ENCODE assay signal across 17 mouse cellular contexts in genomic region chr14:24498561-24499255, GRCm38 (mm10). TPM values are rescaled to one million over a fixed set of nuclear protein-coding genes. Genes with fewer than 3 reads are reported as not detected.
DNase-seq lines count a peak whose midpoint lies in the region; ATAC-seq and TF ChIP-seq lines count a peak whose summit lies in the region.
"Had no signal": no experiment of that assay in that cellular context is flagged by ENCODE, and none has a peak within 500 bp of the region (broad histone marks: within the 10 kb centered on the region; RNA-seq: fewer than 3 reads in every experiment).

No protein-coding gene starts in this region.

- H3K27ac ChIP-seq in intestine, embryonic 15.5 days, result 0 out of 2 replicates have a peak overlapping the region, but pooled peaks have one; percentile 2
- H3K27ac ChIP-seq in intestine, embryonic 16.5 days (ENCODE audit: low read length), result no peak overlapping the region
- peak overlapping the region; percentile 78 for H3K27ac ChIP-seq in ES-Bruce4 (ENCODE audit: insufficient read depth, low read length)
- no peak overlapping the region for H3K27ac ChIP-seq in kidney, embryonic 14.5 days (ENCODE audit: low read depth, low read length)

- ATAC-seq in intestine, embryonic 15.5 days, result no peak
- ATAC-seq in intestine, embryonic 16.5 days, result no peak
- no peak for ATAC-seq in kidney, embryonic 14.5 days (ENCODE audit: low FRiP score, low TSS enrichment)
- ATAC-seq: activated CD4-positive, CD25-positive, alpha-beta regulatory T cell, adult 4 months had no signal

- TF ChIP-seq EP300 in ES-Bruce4 (IDR thresholded peaks at IDR 0.05; ENCODE audit: insufficient read depth, low read depth, low read length), result no peak

- TF ChIP-seq POLR2A in ES-Bruce4 (IDR thresholded peaks at IDR 0.05; ENCODE audit: insufficient read depth, low read length), result no peak

- no peak for TF ChIP-seq CTCF in ES-Bruce4 (IDR thresholded peaks at IDR 0.05; ENCODE audit: low read depth, low read length)

- peaks cover 45% of the 10 kb centered on the region for H3K36me3 ChIP-seq in intestine, embryonic 15.5 days
- H3K36me3 ChIP-seq in intestine, embryonic 16.5 days (ENCODE audit: control insufficient read depth, insufficient read depth, low read length), result peaks cover 23% of the 10 kb centered on the region
- peaks cover 73% of the 10 kb centered on the region for H3K36me3 ChIP-seq in ES-Bruce4 (ENCODE audit: control insufficient read depth, insufficient read depth, low read length, poor library complexity, severe bottlenecking)
- peaks cover 61% of the 10 kb centered on the region for H3K36me3 ChIP-seq in kidney, embryonic 14.5 days (ENCODE audit: control insufficient read depth, insufficient read depth, low read length)

- no peak overlapping the region for H3K4me2 ChIP-seq in intestine, embryonic 15.5 days (replicated peaks)
- no peak overlapping the region for H3K4me2 ChIP-seq in intestine, embryonic 16.5 days (ENCODE audit: low read depth, low read length)
- no peak overlapping the region for H3K4me2 ChIP-seq in kidney, embryonic 14.5 days (replicated peaks; ENCODE audit: low read depth, low read length)
- H3K4me2 ChIP-seq: limb, embryonic 13.5 days had no signal

- H3K4me1 ChIP-seq in intestine, embryonic 15.5 days (replicated peaks), result peaks cover 14% of the 10 kb centered on the region
- H3K4me1 ChIP-seq in intestine, embryonic 16.5 days (ENCODE audit: control insufficient read depth, insufficient read depth, low read length), result peaks cover 10% of the 10 kb centered on the region
- no peaks in the 10 kb centered on the region for H3K4me1 ChIP-seq in ES-Bruce4 (ENCODE audit: control insufficient read depth, insufficient read depth, low read length)
- peaks cover 14% of the 10 kb centered on the region for H3K4me1 ChIP-seq in kidney, embryonic 14.5 days (ENCODE audit: control insufficient read depth, insufficient read depth, low read length)

- DNase-seq in cerebellum, adult 11-12 months, result peak; percentile 48
- DNase-seq in cerebellum, postnatal 36 days, result no peak
- DNase-seq in adrenal gland, postnatal 36 days, result peak; percentile 57 to 60
- no peak for DNase-seq in liver
- DNase-seq: B cell, adult 2 months; embryo, embryonic 11 days; heart, adult 18-20 months; kidney, postnatal 25 days; layer of hippocampus, postnatal 36 days; lung, adult 18-20 months; right cerebral cortex, postnatal 25 days had no signal

- no peaks in the 10 kb centered on the region for H3K27me3 ChIP-seq in intestine, embryonic 15.5 days (replicated peaks)
- no peaks in the 10 kb centered on the region for H3K27me3 ChIP-seq in intestine, embryonic 16.5 days (replicated peaks; ENCODE audit: control insufficient read depth, insufficient read depth, low read length)
- no peaks in the 10 kb centered on the region for H3K27me3 ChIP-seq in ES-Bruce4 (ENCODE audit: control insufficient read depth, insufficient read depth, low read length, poor library complexity, severe bottlenecking)
- no peaks in the 10 kb centered on the region for H3K27me3 ChIP-seq in kidney, embryonic 14.5 days (ENCODE audit: control insufficient read depth, insufficient read depth, low read length)
- H3K27me3 ChIP-seq: limb, embryonic 13.5 days had no signal

- no peak overlapping the region for H3K4me3 ChIP-seq in intestine, embryonic 15.5 days (replicated peaks)
- no peak overlapping the region for H3K4me3 ChIP-seq in intestine, embryonic 16.5 days (ENCODE audit: low read length)
- no peak overlapping the region for H3K4me3 ChIP-seq in ES-Bruce4 (ENCODE audit: low read depth, low read length)
- H3K4me3 ChIP-seq in kidney, embryonic 14.5 days (ENCODE audit: low read length), result no peak overlapping the region
- H3K4me3 ChIP-seq: limb, embryonic 13.5 days had no signal

- no peak overlapping the region for H3K9ac ChIP-seq in intestine, embryonic 15.5 days
- H3K9ac ChIP-seq in intestine, embryonic 16.5 days (ENCODE audit: low read depth, low read length), result no peak overlapping the region
- no peak overlapping the region for H3K9ac ChIP-seq in ES-Bruce4 (ENCODE audit: low read depth, poor library complexity, severe bottlenecking)
- H3K9ac ChIP-seq in kidney, embryonic 14.5 days (ENCODE audit: low read depth, low read length), result no peak overlapping the region

- WGBS in intestine, embryonic 15.5 days, result 59% methylated on average over 5 of the region's 5 CpGs
- 59% methylated on average over 5 of the region's 5 CpGs for WGBS in intestine, embryonic 16.5 days
- WGBS in kidney, embryonic 14.5 days, result 57% methylated on average over 5 of the region's 5 CpGs

- no peaks in the 10 kb centered on the region for H3K9me3 ChIP-seq in intestine, embryonic 15.5 days
- H3K9me3 ChIP-seq in intestine, embryonic 16.5 days (ENCODE audit: control insufficient read depth, low read length), result no peaks in the 10 kb centered on the region
- no peaks in the 10 kb centered on the region for H3K9me3 ChIP-seq in ES-Bruce4 (replicated peaks; ENCODE audit: control insufficient read depth, insufficient read depth, low read length, poor library complexity, severe bottlenecking)
- no peaks in the 10 kb centered on the region for H3K9me3 ChIP-seq in kidney, embryonic 14.5 days (ENCODE audit: control insufficient read depth, low read length)
- H3K9me3 ChIP-seq: limb, embryonic 13.5 days had no signal

RNA-seq across cellular contexts. Expression of gene Rps24, which starts 11.8 kb away (rescaled TPM):
- polyA plus RNA-seq in intestine, embryonic 15.5 days (2015; fragmentation: Nextera tagmentation; extraction: Ambion mirVana), result 852 and 1,015 TPM in 2 replicates
- 685 and 745 TPM in 2 replicates for polyA plus RNA-seq in intestine, embryonic 16.5 days (2015; fragmentation: Nextera tagmentation; extraction: Ambion mirVana)
- 3,686 and 4,006 TPM in 2 replicates for polyA plus RNA-seq in ES-Bruce4 (2011; ENCODE audit: insufficient read depth, insufficient read length, low read depth, missing spikeins)
- total RNA-seq in adrenal gland, postnatal 36 days (2021), result 1,000 to 10,000 TPM; 1,576 to 1,729 TPM
- 1,338 and 1,904 TPM in 2 replicates for polyA plus RNA-seq in kidney, embryonic 14.5 days (2014; fragmentation: Nextera tagmentation; extraction: Ambion mirVana)

RNA-seq across cellular contexts. Expression of gene Polr3a, which starts 11.8 kb away (rescaled TPM):
- 14.0 and 15.4 TPM in 2 replicates for polyA plus RNA-seq in intestine, embryonic 15.5 days (2015; fragmentation: Nextera tagmentation; extraction: Ambion mirVana)
- 14.2 and 15.3 TPM in 2 replicates for polyA plus RNA-seq in intestine, embryonic 16.5 days (2015; fragmentation: Nextera tagmentation; extraction: Ambion mirVana)
- polyA plus RNA-seq in ES-Bruce4 (2011; ENCODE audit: insufficient read depth, insufficient read length, low read depth, missing spikeins), result 33.3 and 33.6 TPM in 2 replicates
- total RNA-seq in adrenal gland, postnatal 36 days (2021), result 10 to 100 TPM; 19.0 to 19.6 TPM
- polyA plus RNA-seq in kidney, embryonic 14.5 days (2014; fragmentation: Nextera tagmentation; extraction: Ambion mirVana), result 17.0 and 18.3 TPM in 2 replicates

Comparison
In these comparisons a context has a peak if more than half of its experiments do, and no peak if none do; other contexts are left out.
1. DNase-seq: peak in cerebellum, adult 11-12 months (single experiment) and adrenal gland, postnatal 36 days (2 of 2); none in cerebellum, postnatal 36 days (0 of 2) and liver (single experiment).
2. H3K27ac ChIP-seq: peak in intestine, embryonic 15.5 days (single experiment) and ES-Bruce4 (single experiment); none in intestine, embryonic 16.5 days (single experiment) and kidney, embryonic 14.5 days (single experiment).